Mouse (Mus musculus) 3T3-L1 (cell line): ENCODE results near the gene 1810010H24Rik.
"Not testable (repeated sequence)": the region's sequence is repeated elsewhere in the genome, so short reads cannot be mapped to it uniquely, and the experiment has no call there.

ENCODE experiments used
- DNase-seq: peaks from one replicate; pipeline ENCODE4 v3.0.0-alpha.2; 2015; ENCODE audit warnings: low read depth, low spot score

1810010H24Rik gene

GRCm38 (mm10) chr11:107025411-107026321 is at the start of gene 1810010H24Rik:
TSS of gene 1810010H24Rik (plus strand) at chr11:107025681.
- no peak for DNase-seq

- peak; percentile 37 for DNase-seq
Observed at GRCm38 (mm10) chr11:106976194-106976593, 49.3 kb upstream of the 1810010H24Rik start.

- peak; percentile 92 for DNase-seq
Observed at GRCm38 (mm10) chr11:106980455-106980854, 45.0 kb upstream of the 1810010H24Rik start.

- DNase-seq, result no peak
Observed at GRCm38 (mm10) chr11:106981787-106982186, 43.7 kb upstream of the 1810010H24Rik start.

GRCm38 (mm10) chr11:106982351-106982750 is 43.1 kb upstream of the 1810010H24Rik start:
- peak; percentile 64 for DNase-seq

GRCm38 (mm10) chr11:106985979-106986604 is 39.4 kb upstream of the 1810010H24Rik start:
- DNase-seq, result peak; percentile 43

GRCm38 (mm10) chr11:106987384-106987783 is 38.1 kb upstream of the 1810010H24Rik start:
- no peak for DNase-seq

GRCm38 (mm10) chr11:106994246-106995085 is 31.0 kb upstream of the 1810010H24Rik start:
- DNase-seq, result no peak

- not testable (repeated sequence) for DNase-seq
Observed at GRCm38 (mm10) chr11:106996492-106996891, 29.0 kb upstream of the 1810010H24Rik start.

GRCm38 (mm10) chr11:106997976-106998375 is 27.5 kb upstream of the 1810010H24Rik start:
- no peak for DNase-seq

- peak; percentile 61 for DNase-seq
Observed at GRCm38 (mm10) chr11:106998651-106999150, 26.8 kb upstream of the 1810010H24Rik start.

- peak; percentile 96 for DNase-seq
Observed at GRCm38 (mm10) chr11:106999151-106999948, 26.1 kb upstream of the 1810010H24Rik start, which contains the start of gene Kpna2. TSS of gene Kpna2 (minus strand) at chr11:106999541.

GRCm38 (mm10) chr11:106999949-107000513 is 25.4 kb upstream of the 1810010H24Rik start:
- no peak for DNase-seq

GRCm38 (mm10) chr11:107001760-107002675 is 23.5 kb upstream of the 1810010H24Rik start:
- peak; percentile 53 for DNase-seq

GRCm38 (mm10) chr11:107005538-107005937 is 19.9 kb upstream of the 1810010H24Rik start:
- peak; percentile 94 for DNase-seq

GRCm38 (mm10) chr11:107010447-107010846 is 15.0 kb upstream of the 1810010H24Rik start:
- peak; percentile 33 for DNase-seq

GRCm38 (mm10) chr11:107011171-107011570 is 14.3 kb upstream of the 1810010H24Rik start:
- no peak for DNase-seq

GRCm38 (mm10) chr11:107011669-107012323 is 13.7 kb upstream of the 1810010H24Rik start:
- peak; percentile 39 for DNase-seq
